In genomic region chr6:146167207-146167606, GRCm38 (mm10) we compare ENCODE assay signal across 20 mouse cellular contexts.
"Had no signal": no experiment of that assay in that cellular context is flagged by ENCODE, and none has a peak within 500 bp of the region (broad histone marks: within the 10 kb centered on the region; RNA-seq: fewer than 3 reads in every experiment).

No protein-coding gene starts in this region.

- H3K27ac ChIP-seq: hindbrain, postnatal 0 days; left cerebral cortex, adult 2 months; liver, embryonic 13.5 days; macrophage; midbrain, embryonic 12.5 days; midbrain, embryonic 15.5 days; neural tube, embryonic 12.5 days; neural tube, embryonic 15.5 days; stomach, postnatal 0 days had no signal

- H3K4me2 ChIP-seq: liver, embryonic 13.5 days; midbrain, embryonic 12.5 days; midbrain, embryonic 15.5 days; neural tube, embryonic 12.5 days; neural tube, embryonic 15.5 days had no signal

- DNase-seq: layer of hippocampus, postnatal 36 days; liver, embryonic 13.5 days; lung, adult 2 months; lung, postnatal 10 days; right cerebral cortex, adult 18-20 months; right cerebral cortex, postnatal 14 days; right cerebral cortex, postnatal 4 days; thymus, adult 2 months; thymus, postnatal 14 days; thymus, postnatal 4 days had no signal

- H3K4me1 ChIP-seq: liver, embryonic 13.5 days; midbrain, embryonic 12.5 days; midbrain, embryonic 15.5 days; neural tube, embryonic 12.5 days; neural tube, embryonic 15.5 days had no signal

- H3K9ac ChIP-seq: liver, embryonic 13.5 days; midbrain, embryonic 12.5 days; midbrain, embryonic 15.5 days; neural tube, embryonic 12.5 days; neural tube, embryonic 15.5 days had no signal

- H3K4me3 ChIP-seq: left cerebral cortex, adult 2 months; liver, embryonic 13.5 days; midbrain, embryonic 12.5 days; midbrain, embryonic 15.5 days; neural tube, embryonic 12.5 days; neural tube, embryonic 15.5 days had no signal

- H3K36me3 ChIP-seq: liver, embryonic 13.5 days; midbrain, embryonic 12.5 days; midbrain, embryonic 15.5 days; neural tube, embryonic 12.5 days; neural tube, embryonic 15.5 days had no signal

- H3K9me3 ChIP-seq: liver, embryonic 13.5 days; midbrain, embryonic 12.5 days; midbrain, embryonic 15.5 days; neural tube, embryonic 12.5 days; neural tube, embryonic 15.5 days had no signal

- ATAC-seq: hindbrain, postnatal 0 days; inflammation-experienced regulatory T-cells, adult 6 months; intestine, embryonic 16.5 days; midbrain, embryonic 15.5 days had no signal

- H3K27me3 ChIP-seq: liver, embryonic 13.5 days; midbrain, embryonic 12.5 days; midbrain, embryonic 15.5 days; neural tube, embryonic 12.5 days; neural tube, embryonic 15.5 days had no signal
